Comparison of ENCODE assay signal across 18 mouse cellular contexts in the genomic region with DNA sequence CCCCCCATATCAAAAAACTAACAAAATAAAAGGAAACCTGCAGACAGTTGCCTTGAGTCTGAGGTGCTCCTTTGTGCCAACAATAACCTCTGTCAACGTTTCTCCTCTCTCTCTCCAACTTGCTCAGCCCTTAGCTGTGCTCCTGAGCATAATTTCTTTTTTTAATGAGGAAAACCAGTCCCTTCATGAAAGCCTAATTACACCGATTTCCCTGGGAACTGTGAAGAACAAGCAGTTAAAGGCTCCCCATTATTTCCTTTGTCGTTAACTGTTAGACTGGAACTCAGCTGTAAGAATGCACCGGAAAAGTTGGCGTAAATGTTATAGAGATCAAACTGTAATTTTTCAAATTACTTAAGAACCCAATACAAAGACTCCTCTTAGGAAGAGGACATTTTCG.
DNase-seq lines count a peak whose midpoint lies in the region; ATAC-seq and TF ChIP-seq lines count a peak whose summit lies in the region.
"Had no signal": no experiment of that assay in that cellular context is flagged by ENCODE, and none has a peak within 500 bp of the region (broad histone marks: within the 10 kb centered on the region; RNA-seq: fewer than 3 reads in every experiment).

No protein-coding gene starts in this region.

- WGBS in hindbrain, embryonic 14.5 days, result 44% methylated on average over 6 of the region's 6 CpGs
- WGBS in hindbrain, embryonic 10.5 days, result 84% methylated on average over 6 of the region's 6 CpGs
- WGBS in forebrain, embryonic 13.5 days, result 12% methylated on average over 6 of the region's 6 CpGs
- WGBS in hindbrain, postnatal 0 days, result 37% methylated on average over 6 of the region's 6 CpGs
- 71% methylated on average over 6 of the region's 6 CpGs for WGBS in lung, postnatal 0 days

- H3K4me1 ChIP-seq in hindbrain, embryonic 14.5 days (replicated peaks; ENCODE audit: control insufficient read depth, insufficient read depth, low read length), result peaks cover 12% of the 10 kb centered on the region
- no peaks in the 10 kb centered on the region for H3K4me1 ChIP-seq in hindbrain, embryonic 10.5 days (replicated peaks)
- peaks cover 30% of the 10 kb centered on the region for H3K4me1 ChIP-seq in forebrain, embryonic 13.5 days
- no peaks in the 10 kb centered on the region for H3K4me1 ChIP-seq in hindbrain, postnatal 0 days (ENCODE audit: insufficient read depth, low read length)
- no peaks in the 10 kb centered on the region for H3K4me1 ChIP-seq in lung, postnatal 0 days (ENCODE audit: insufficient read depth, low read depth, low read length)
- H3K4me1 ChIP-seq: heart, embryonic 10.5 days had no signal

- peak; percentile 25; the same call in 1 of the 2 replicates for ATAC-seq in hindbrain, embryonic 14.5 days (ENCODE audit: low FRiP score)
- peak; percentile 84 for ATAC-seq in forebrain, embryonic 13.5 days
- no peak for ATAC-seq in hindbrain, postnatal 0 days
- no peak for ATAC-seq in lung, postnatal 0 days
- ATAC-seq: inflammation-experienced regulatory T-cells, adult 6 months had no signal

- H3K36me3 ChIP-seq in hindbrain, embryonic 14.5 days (replicated peaks; ENCODE audit: control insufficient read depth, insufficient read depth), result no peaks in the 10 kb centered on the region
- no peaks in the 10 kb centered on the region for H3K36me3 ChIP-seq in hindbrain, embryonic 10.5 days
- no peaks in the 10 kb centered on the region for H3K36me3 ChIP-seq in forebrain, embryonic 13.5 days (ENCODE audit: poor library complexity, severe bottlenecking)
- H3K36me3 ChIP-seq in hindbrain, postnatal 0 days (ENCODE audit: insufficient read depth, low read length), result no peaks in the 10 kb centered on the region
- H3K36me3 ChIP-seq in lung, postnatal 0 days (ENCODE audit: insufficient read depth, low read length), result no peaks in the 10 kb centered on the region
- H3K36me3 ChIP-seq: heart, embryonic 10.5 days; limb, embryonic 15.5 days had no signal

- TF ChIP-seq EP300 in lung, postnatal 0 days (IDR thresholded peaks at IDR 0.05), result no peak

- H3K27me3 ChIP-seq in hindbrain, embryonic 14.5 days (ENCODE audit: control insufficient read depth, insufficient read depth, low read length), result no peaks in the 10 kb centered on the region
- no peaks in the 10 kb centered on the region for H3K27me3 ChIP-seq in hindbrain, embryonic 10.5 days (ENCODE audit: insufficient read depth, poor library complexity, severe bottlenecking)
- no peaks in the 10 kb centered on the region for H3K27me3 ChIP-seq in forebrain, embryonic 13.5 days
- H3K27me3 ChIP-seq in hindbrain, postnatal 0 days (ENCODE audit: insufficient read depth, low read length), result no peaks in the 10 kb centered on the region
- H3K27me3 ChIP-seq in lung, postnatal 0 days (replicated peaks; ENCODE audit: insufficient read depth, low read length), result no peaks in the 10 kb centered on the region
- H3K27me3 ChIP-seq: limb, embryonic 15.5 days had no signal

- intact Hi-C loops in left cerebral cortex, postnatal 10 days (cut with DNase I), result loop anchor here (5.0 kb wide), 1 partner anchor 306 kb away; no protein-coding TSS in a partner anchor

- no peak for TF ChIP-seq CTCF in hindbrain, postnatal 0 days (IDR thresholded peaks at IDR 0.05; ENCODE audit: low read depth)
- no peak for TF ChIP-seq CTCF in lung, postnatal 0 days (IDR thresholded peaks at IDR 0.05)

- peak overlapping the region; percentile 67; the same call in 1 of the 2 replicates for H3K27ac ChIP-seq in hindbrain, embryonic 14.5 days
- no peak overlapping the region for H3K27ac ChIP-seq in hindbrain, embryonic 10.5 days
- peak overlapping the region; percentile 73 for H3K27ac ChIP-seq in forebrain, embryonic 13.5 days
- peak overlapping the region; percentile 32; the same call in 1 of the 2 replicates for H3K27ac ChIP-seq in hindbrain, postnatal 0 days
- no peak overlapping the region for H3K27ac ChIP-seq in lung, postnatal 0 days (ENCODE audit: low read length)
- H3K27ac ChIP-seq: heart, embryonic 10.5 days; limb, embryonic 15.5 days had no signal

- no peak overlapping the region for H3K9ac ChIP-seq in hindbrain, embryonic 14.5 days
- no peak overlapping the region for H3K9ac ChIP-seq in forebrain, embryonic 13.5 days
- H3K9ac ChIP-seq in hindbrain, postnatal 0 days (replicated peaks; ENCODE audit: low read length), result no peak overlapping the region
- H3K9ac ChIP-seq in lung, postnatal 0 days (replicated peaks; ENCODE audit: low read depth), result no peak overlapping the region
- H3K9ac ChIP-seq: limb, embryonic 15.5 days had no signal

- H3K4me3 ChIP-seq in hindbrain, embryonic 14.5 days (replicated peaks; ENCODE audit: low read length), result no peak overlapping the region
- H3K4me3 ChIP-seq in hindbrain, embryonic 10.5 days, result no peak overlapping the region
- H3K4me3 ChIP-seq in forebrain, embryonic 13.5 days, result no peak overlapping the region
- H3K4me3 ChIP-seq in hindbrain, postnatal 0 days (ENCODE audit: low read length), result no peak overlapping the region
- H3K4me3 ChIP-seq in lung, postnatal 0 days (ENCODE audit: low read depth, low read length), result no peak overlapping the region
- H3K4me3 ChIP-seq: heart, embryonic 10.5 days; limb, embryonic 15.5 days had no signal

- no peak for DNase-seq in hindbrain, embryonic 14.5 days (ENCODE audit: low spot score)
- no peak for DNase-seq in hindbrain, embryonic 10.5 days (ENCODE audit: low spot score)
- peak; percentile 29 for DNase-seq in brain, adult 2 months (ENCODE audit: low read depth, low spot score)
- DNase-seq in hindbrain, postnatal 0 days (ENCODE audit: low spot score), result no peak
- DNase-seq in lung, postnatal 0 days (ENCODE audit: low spot score), result no peak
- DNase-seq in embryo, embryonic 9.5 days (ENCODE audit: extremely low spot score), result no peak
- DNase-seq in left cerebral cortex, postnatal 10 days (ENCODE audit: extremely low spot score in 1 of 2, low spot score in 2 of 2), result no peak
- DNase-seq: adrenal gland, postnatal 36 days; cerebellum, adult 8-10 months; heart, postnatal 10 days; kidney, adult 2 months; kidney, postnatal 10 days; lung, postnatal 14 days; thymus, postnatal 25 days had no signal

- no peaks in the 10 kb centered on the region for H3K9me3 ChIP-seq in hindbrain, embryonic 14.5 days (ENCODE audit: control insufficient read depth, low read length)
- H3K9me3 ChIP-seq in hindbrain, embryonic 10.5 days, result no peaks in the 10 kb centered on the region
- no peaks in the 10 kb centered on the region for H3K9me3 ChIP-seq in forebrain, embryonic 13.5 days (replicated peaks)
- no peaks in the 10 kb centered on the region for H3K9me3 ChIP-seq in hindbrain, postnatal 0 days (ENCODE audit: low read length)
- H3K9me3 ChIP-seq in lung, postnatal 0 days (ENCODE audit: low read length), result no peaks in the 10 kb centered on the region
- H3K9me3 ChIP-seq: heart, embryonic 10.5 days; limb, embryonic 15.5 days had no signal

- no peak overlapping the region for H3K4me2 ChIP-seq in hindbrain, embryonic 14.5 days (replicated peaks)
- no peak overlapping the region; the same call in 1 of the 2 replicates for H3K4me2 ChIP-seq in forebrain, embryonic 13.5 days
- H3K4me2 ChIP-seq in hindbrain, postnatal 0 days (ENCODE audit: low read depth, low read length), result no peak overlapping the region
- H3K4me2 ChIP-seq in lung, postnatal 0 days (replicated peaks; ENCODE audit: low read depth, low read length), result no peak overlapping the region
- H3K4me2 ChIP-seq: limb, embryonic 15.5 days had no signal

Comparison
In these comparisons a context has a peak if more than half of its experiments do, and no peak if none do; other contexts are left out.
1. ATAC-seq: peak in hindbrain, embryonic 14.5 days (single experiment) and forebrain, embryonic 13.5 days (single experiment); none in hindbrain, postnatal 0 days (single experiment) and lung, postnatal 0 days (single experiment).
2. H3K27ac ChIP-seq: peak in hindbrain, embryonic 14.5 days (single experiment), forebrain, embryonic 13.5 days (single experiment) and hindbrain, postnatal 0 days (single experiment); none in hindbrain, embryonic 10.5 days (single experiment) and lung, postnatal 0 days (single experiment).